Mouse (Mus musculus) CD4-positive, CD25-positive, alpha-beta regulatory T cell, adult 2 months (primary cell): ENCODE data around the gene Prrx2.

Source experiments
- DNase-seq: peaks from one replicate; pipeline ENCODE4 v3.0.0-alpha.2; 2012; ENCODE audit warnings: low read depth, low spot score

Prrx2 gene

GRCm38 (mm10) chr2:30870863-30871262, 36.1 kb downstream of the Prrx2 start:
- DNase-seq, result no peak

- no peak for DNase-seq
Observed at GRCm38 (mm10) chr2:30872669-30873068, 37.9 kb downstream of the Prrx2 start.

- no peak for DNase-seq
Observed at GRCm38 (mm10) chr2:30874445-30874844, 39.7 kb downstream of the Prrx2 start.

GRCm38 (mm10) chr2:30875096-30875495, 40.3 kb downstream of the Prrx2 start:
- DNase-seq, result no peak

- DNase-seq, result no peak
Observed at GRCm38 (mm10) chr2:30875621-30876432, 41.1 kb downstream of the Prrx2 start.

- no peak for DNase-seq
Observed at GRCm38 (mm10) chr2:30879481-30879880, 44.7 kb downstream of the Prrx2 start.

- DNase-seq, result no peak
Observed at GRCm38 (mm10) chr2:30881215-30881614, 46.4 kb downstream of the Prrx2 start.

GRCm38 (mm10) chr2:30884852-30885373, 50.1 kb downstream of the Prrx2 start:
- no peak for DNase-seq

- no peak for DNase-seq
Observed at GRCm38 (mm10) chr2:30885453-30886163, 50.8 kb downstream of the Prrx2 start.

GRCm38 (mm10) chr2:30891002-30891401, 56.2 kb downstream of the Prrx2 start:
- peak; percentile 69 for DNase-seq

- DNase-seq, result no peak
Observed at GRCm38 (mm10) chr2:30893399-30893798, 58.6 kb downstream of the Prrx2 start.

GRCm38 (mm10) chr2:30893946-30894345, 59.2 kb downstream of the Prrx2 start:
- DNase-seq, result no peak

GRCm38 (mm10) chr2:30897291-30897690, 62.5 kb downstream of the Prrx2 start:
- DNase-seq, result peak; percentile 7

GRCm38 (mm10) chr2:30899397-30900069, 64.8 kb downstream of the Prrx2 start:
- no peak for DNase-seq

GRCm38 (mm10) chr2:30901646-30902160, 66.9 kb downstream of the Prrx2 start:
- DNase-seq, result no peak

GRCm38 (mm10) chr2:30902256-30902655, 67.5 kb downstream of the Prrx2 start:
- no peak for DNase-seq

GRCm38 (mm10) chr2:30902726-30903722, 68.3 kb downstream of the Prrx2 start:
- no peak for DNase-seq

GRCm38 (mm10) chr2:30904231-30904630, 69.5 kb downstream of the Prrx2 start:
- DNase-seq, result no peak

- no peak for DNase-seq
Observed at GRCm38 (mm10) chr2:30904991-30905390, 70.2 kb downstream of the Prrx2 start.

GRCm38 (mm10) chr2:30905906-30906305, 71.1 kb downstream of the Prrx2 start:
- DNase-seq, result no peak

GRCm38 (mm10) chr2:30906641-30907040, 71.9 kb downstream of the Prrx2 start:
- DNase-seq, result no peak
